Mouse (Mus musculus) effector memory CD4-positive, alpha-beta T cell, adult 5 months (primary cell): ENCODE measurements around the gene Plekha7. TPM values are rescaled to one million over a fixed set of nuclear protein-coding genes. Genes with fewer than 3 reads are reported as not detected.

Source experiments
- polyA plus RNA-seq: library from polyadenylated mRNA; unstranded; fragments of 100-300 nt; shearing (Covaris generic); gene quantifications from one replicate; pipeline ENCODE4 v1.2.1, GENCODE M21; 2017

The Plekha7 gene
- polyA plus RNA-seq, result 17.6 TPM

GRCm38 (mm10) chr7:116307871-116308631, at the start of gene Plekha7:
Gene Plekha7, minus strand, starts transcription at chr7:116308376.

DNA sequence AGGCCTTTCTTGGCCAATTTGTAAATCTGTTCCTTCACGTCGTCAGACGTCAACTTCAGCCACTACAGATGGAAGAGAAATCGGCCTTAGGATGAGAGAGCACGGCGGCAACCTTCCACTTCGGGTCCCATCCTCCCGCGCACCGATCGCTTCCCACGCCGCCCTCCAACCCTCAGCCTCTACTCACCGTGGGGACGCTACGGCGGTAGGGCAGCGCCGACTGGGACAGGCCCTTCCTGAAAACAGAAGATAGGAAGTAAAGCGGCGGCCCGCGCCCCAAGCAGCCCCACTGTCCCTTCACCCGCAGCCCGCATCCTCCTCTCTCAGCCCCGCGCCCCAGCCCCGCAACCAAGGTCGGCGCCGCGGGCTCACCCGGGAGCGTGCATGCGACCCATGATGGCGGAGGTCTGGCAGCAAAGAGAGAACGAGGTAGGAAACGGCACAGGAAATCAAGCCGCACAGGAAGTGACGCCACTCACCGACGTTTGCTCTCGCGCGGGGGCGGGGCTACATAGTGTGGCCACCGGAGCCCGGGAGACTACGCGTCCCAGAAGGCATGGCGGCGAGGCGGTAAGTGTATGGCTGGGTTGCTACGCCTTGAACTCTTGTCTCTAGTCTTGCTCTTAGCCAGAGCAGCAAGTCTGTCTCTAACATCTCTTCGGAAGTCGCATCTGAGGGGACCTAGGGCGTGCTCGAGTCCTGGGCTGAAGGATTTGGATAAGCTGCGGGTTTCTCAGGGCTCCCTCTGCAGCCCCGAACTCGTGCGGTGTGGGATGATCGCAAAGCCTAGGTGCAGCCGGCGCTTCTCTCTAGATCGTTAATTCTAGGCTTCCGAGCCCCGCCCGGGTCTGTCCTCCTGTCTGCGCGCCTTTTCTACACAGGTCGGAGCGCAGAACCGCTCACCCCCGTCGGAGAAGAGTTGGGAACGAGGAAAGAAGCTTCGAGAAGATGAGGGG, 25.8 kb upstream of the Plekha7 start, which contains the start of gene Rps13:
Gene Rps13 (minus strand): TSS at position 483 of the 956 bp plus-strand sequence.

GRCm38 (mm10) chr7:116084366-116084765, 223.8 kb downstream of the Plekha7 start, which contains the start of gene Gm4353:
Gene Gm4353, minus strand, starts transcription at chr7:116084635.

Other genes with a start within 250 kb of the Plekha7 start
- gene Gm4353, start 223.7 kb downstream of the Plekha7 start, polyA plus RNA-seq, result 0.51 TPM
- 802 TPM for gene Rps13, start 25.8 kb upstream of the Plekha7 start, polyA plus RNA-seq
- gene Pik3c2a, start 135.1 kb upstream of the Plekha7 start, polyA plus RNA-seq, result 33.9 TPM
- 4.0 TPM for gene Nucb2, start 196.0 kb upstream of the Plekha7 start, polyA plus RNA-seq